Mouse (Mus musculus): Measurements from ENCODE around the gene Ulk4.

DNA sequence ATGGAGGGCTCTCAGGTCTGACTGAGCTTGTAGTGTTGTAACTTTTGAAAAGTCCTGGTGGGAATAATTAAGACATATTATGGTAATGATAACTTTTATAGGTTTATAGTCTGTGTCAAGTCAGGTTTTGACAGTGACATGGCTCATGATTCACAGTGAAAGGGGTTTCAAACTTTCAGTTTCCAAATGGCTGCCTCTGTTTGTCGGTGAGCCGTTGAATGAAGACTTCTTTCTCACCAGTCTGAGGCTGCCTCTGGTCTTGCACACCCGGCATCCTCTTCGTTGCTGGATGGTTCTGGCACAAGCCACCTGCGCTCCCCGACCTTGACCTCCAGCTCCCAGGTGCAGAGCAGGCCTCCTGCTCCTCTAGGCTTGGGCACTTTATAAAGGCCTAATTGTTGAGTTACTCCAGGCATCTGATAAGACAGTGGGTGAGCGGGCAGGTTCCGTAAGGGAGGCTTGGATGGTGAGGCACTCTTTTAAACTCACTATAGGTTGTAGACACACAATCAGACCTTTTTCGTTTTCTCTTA is 22.3 kb upstream of the Ulk4 start:
- no peak for TF ChIP-seq POLR2A (IDR thresholded peaks at IDR 0.05; ENCODE audit: low read depth, low read length)
- no peak for TF ChIP-seq CTCF (IDR thresholded peaks at IDR 0.05; ENCODE audit: borderline replicate concordance, insufficient read depth, low read length)
